Mouse (Mus musculus) heart, adult 10 weeks (tissue): ENCODE results near the gene Asb5. TPM values are rescaled to one million over a fixed set of nuclear protein-coding genes. Genes with fewer than 3 reads are reported as not detected.

Experiments used
- polyA plus RNA-seq: library from polyadenylated mRNA; stranded (reverse); fragments of 350-450 nt; fragmentation: Illumina TruSeq; extraction: RNeasy Lipid Tissue Mini Kit (QIAGEN cat#74804); gene quantifications from one replicate; pipeline ENCODE4 v1.2.3, GENCODE M21; 2014; ENCODE audit warnings: low read depth, low replicate concordance

The Asb5 gene
- polyA plus RNA-seq: 25.2 TPM

DNA sequence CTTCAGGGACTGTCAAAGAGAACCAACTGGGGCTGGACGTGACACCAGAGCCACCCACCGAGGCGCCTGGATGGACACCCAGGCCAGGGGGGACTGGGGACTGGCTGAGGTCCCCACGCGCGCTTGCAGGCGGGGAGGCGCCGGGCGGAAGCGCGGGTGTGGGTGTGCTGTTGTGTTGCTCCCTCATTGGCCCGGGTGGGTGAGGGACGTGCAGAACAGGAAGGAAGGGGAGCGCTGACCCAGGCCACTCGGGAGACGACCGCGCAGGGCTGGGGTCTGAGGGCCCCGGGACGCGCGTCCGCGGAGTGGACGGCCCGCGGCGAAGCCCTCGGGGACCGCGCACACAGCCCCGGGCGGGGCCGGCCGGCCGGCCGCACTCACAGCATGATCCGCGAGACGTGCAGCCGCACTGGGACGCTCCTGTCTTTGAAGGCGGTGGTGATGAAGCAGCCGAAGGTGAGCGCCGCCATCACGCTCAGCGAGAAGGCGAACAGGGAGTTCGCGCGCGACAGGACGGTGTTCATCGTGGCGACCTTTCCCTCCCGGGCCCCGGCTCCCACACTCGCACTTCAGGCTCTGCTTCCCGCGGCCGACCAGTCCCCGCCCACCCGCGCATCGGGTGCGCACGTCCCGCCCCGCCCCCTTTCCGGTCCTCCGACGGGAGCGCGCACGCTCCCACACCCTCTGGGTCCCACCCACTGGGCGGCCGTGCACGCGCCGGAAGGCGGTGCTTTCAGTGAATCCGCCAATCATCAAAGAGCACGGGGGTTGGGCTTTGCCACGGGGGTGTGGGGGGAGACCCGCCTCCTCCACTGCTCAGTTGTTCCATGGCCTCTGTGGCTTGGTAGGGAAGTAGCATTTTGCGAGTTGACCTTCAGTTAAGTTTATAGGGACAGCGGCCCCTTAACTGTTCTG is at the start of gene Asb5, which contains the start of gene Spcs3:
TSS of gene Asb5 (plus strand) at position 199 of the 915 bp plus-strand sequence.
TSS of gene Spcs3 (minus strand) at position 617 of the 915 bp plus-strand sequence.

DNA sequence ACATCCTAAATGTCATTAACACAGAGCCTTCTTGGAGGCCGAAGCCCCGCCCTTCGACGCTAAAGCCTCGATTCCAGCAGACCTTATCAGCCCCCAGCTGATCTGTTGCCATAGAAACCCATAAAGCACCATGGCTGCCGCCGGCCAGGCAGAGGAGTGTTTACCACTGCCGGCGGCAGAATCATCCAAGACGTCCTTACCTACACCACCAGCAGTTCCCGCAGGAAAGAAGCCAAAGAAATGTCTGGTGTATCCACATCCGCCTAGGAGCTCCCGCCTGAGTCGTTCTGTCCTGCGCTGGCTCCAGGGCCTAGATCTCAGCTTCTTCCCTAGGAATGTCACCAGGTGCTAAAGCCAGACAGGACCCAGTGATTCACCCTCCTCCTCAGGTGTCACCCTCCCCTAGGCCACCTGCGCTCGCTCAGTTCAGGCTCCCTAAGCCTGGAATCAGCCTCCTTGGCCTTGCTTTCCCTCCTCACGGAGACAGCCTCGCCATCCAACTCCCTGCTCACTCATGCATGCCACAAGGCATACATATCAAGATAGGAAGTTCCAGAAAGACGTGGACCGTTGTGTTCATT is 71.4 kb downstream of the Asb5 start, which contains the start of gene Spata4:
TSS of gene Spata4 (plus strand) at position 111 of the 581 bp plus-strand sequence.

Other genes starting within 250 kb of the Asb5 start
- 41.7 TPM for gene Spcs3, start 418 bp downstream of the Asb5 start, polyA plus RNA-seq
- not detected for gene Spata4, start 71.2 kb downstream of the Asb5 start, polyA plus RNA-seq